Mouse (Mus musculus) liver, embryonic 12.5 days (tissue): ENCODE measurements at regions not wholly inside any gene's neighbourhood (a gene's known extent, or its start where the extent isn't known, plus 50 kb on each side); places are given as distances from the start of the nearest gene placed in this dataset.

ENCODE experiments used
- ATAC-seq: fragments of 200-750 bp; cut with Nextera tagmentation; 2 replicates; pipeline ENCODE4 v1.8.0; 2017; ENCODE audit warnings: moderate number of reproducible peaks, mild to moderate bottlenecking, moderate library complexity
- H3K27ac ChIP-seq: fragments of 300-500 bp; sonication (generic); 2 replicates; pipeline ENCODE4 v1.5.1; 2016; ENCODE audit warnings: mild to moderate bottlenecking
- H3K27me3 ChIP-seq: fragments of 300-500 bp; sonication (generic); replicated peaks from 2 replicates; pipeline ENCODE4 v1.6.1; 2016; ENCODE audit warnings: mild to moderate bottlenecking, moderate library complexity
- H3K36me3 ChIP-seq: fragments of 300-500 bp; sonication (generic); 2 replicates; pipeline ENCODE4 v1.6.1; 2016; ENCODE audit warnings: mild to moderate bottlenecking, moderate library complexity
- H3K4me1 ChIP-seq: fragments of 300-500 bp; sonication (generic); 2 replicates; pipeline ENCODE4 v1.6.1; 2016
- H3K4me2 ChIP-seq: fragments of 300-500 bp; sonication (generic); 2 replicates; pipeline ENCODE4 v1.6.1; 2016; ENCODE audit warnings: mild to moderate bottlenecking, moderate library complexity
- H3K4me3 ChIP-seq: fragments of 300-500 bp; sonication (generic); 2 replicates; pipeline ENCODE4 v1.5.1; 2016; ENCODE audit warnings: mild to moderate bottlenecking, moderate library complexity
- H3K9ac ChIP-seq: fragments of 300-500 bp; sonication (generic); 2 replicates; pipeline ENCODE4 v1.6.1; 2016; ENCODE audit warnings: mild to moderate bottlenecking, moderate library complexity
- H3K9me3 ChIP-seq: fragments of 300-500 bp; sonication (generic); replicated peaks from 2 replicates; pipeline ENCODE4 v1.6.1; 2016; ENCODE audit warnings: mild to moderate bottlenecking, moderate library complexity
- WGBS: fragments of 180-500 bp; shearing (Covaris S2); methylation state at CpG from one replicate; pipeline ENCODE4 v1.1.7; 2016; ENCODE audit not compliant: insufficient replicate concordance; 5-methylcytosine and 5-hydroxymethylcytosine counted together

- ATAC-seq: no peak
- peaks cover 27% of the 10 kb centered on the region for H3K27me3 ChIP-seq
- H3K36me3 ChIP-seq: no peaks in the 10 kb centered on the region
- no peaks in the 10 kb centered on the region for H3K9me3 ChIP-seq
- H3K9ac ChIP-seq: no peak overlapping the region
- 59% methylated on average over 13 of the region's 13 CpGs for WGBS
- no peak overlapping the region for H3K4me3 ChIP-seq
- H3K4me2 ChIP-seq: no peak overlapping the region
- no peaks in the 10 kb centered on the region for H3K4me1 ChIP-seq
- no peak overlapping the region for H3K27ac ChIP-seq
Observed at GRCm38 (mm10) chr3:34195729-34196450, 114.8 kb upstream of the Dnajc19 start.

DNA sequence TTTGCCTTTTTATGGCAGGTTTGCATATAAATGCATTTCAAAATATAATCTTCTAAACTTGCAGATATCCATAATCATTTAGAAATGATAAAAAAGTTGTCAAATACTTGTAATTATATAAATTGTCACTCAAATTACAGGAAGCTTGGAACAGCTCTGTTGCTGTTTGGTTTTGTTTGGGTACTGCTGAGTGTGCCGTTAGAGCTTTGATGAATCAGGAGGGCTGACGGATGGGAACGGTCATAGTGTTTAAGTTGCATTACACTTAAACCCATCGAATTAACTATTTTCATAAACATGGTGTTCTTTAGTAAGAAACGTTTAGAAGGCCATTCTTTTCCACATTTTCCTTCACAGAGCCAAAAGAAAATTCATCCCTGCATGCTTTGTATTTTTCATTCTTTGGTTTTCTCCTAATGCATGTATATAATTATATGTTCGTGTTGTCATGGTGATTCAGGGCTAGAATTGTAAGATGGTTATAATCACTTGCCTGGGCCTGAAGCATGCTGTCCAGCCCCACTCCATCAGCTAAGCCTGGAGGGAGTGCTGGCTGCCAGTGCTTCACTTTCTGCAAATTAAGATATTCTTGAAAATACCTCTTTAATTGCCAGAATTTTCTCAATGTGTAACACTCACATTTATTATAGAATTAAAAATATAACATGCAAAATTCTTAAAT lies 92.4 kb upstream of the Dnajc19 start:
- no peak for ATAC-seq
- Histone ChIP-seq H3K27me3 (no peaks in the 10 kb centered on the region), H3K4me3 (no peak overlapping the region), H3K4me2 (no peak overlapping the region), H3K36me3 (no peaks in the 10 kb centered on the region), H3K9ac (no peak overlapping the region), H3K27ac (no peak overlapping the region), H3K4me1 (no peaks in the 10 kb centered on the region), H3K9me3 (no peaks in the 10 kb centered on the region)
- 69% methylated on average over 6 of the region's 6 CpGs for WGBS

GRCm38 (mm10) chr3:34172899-34173298 lies 91.8 kb upstream of the Dnajc19 start:
- H3K36me3 ChIP-seq: no peaks in the 10 kb centered on the region
- no peaks in the 10 kb centered on the region for H3K9me3 ChIP-seq
- no peak for ATAC-seq
- 52% methylated on average over 4 of the region's 4 CpGs for WGBS
- no peak overlapping the region for H3K4me3 ChIP-seq
- no peak overlapping the region for H3K4me2 ChIP-seq
- H3K27ac ChIP-seq: no peak overlapping the region
- no peaks in the 10 kb centered on the region for H3K27me3 ChIP-seq
- no peaks in the 10 kb centered on the region for H3K4me1 ChIP-seq
- H3K9ac ChIP-seq: no peak overlapping the region

DNA sequence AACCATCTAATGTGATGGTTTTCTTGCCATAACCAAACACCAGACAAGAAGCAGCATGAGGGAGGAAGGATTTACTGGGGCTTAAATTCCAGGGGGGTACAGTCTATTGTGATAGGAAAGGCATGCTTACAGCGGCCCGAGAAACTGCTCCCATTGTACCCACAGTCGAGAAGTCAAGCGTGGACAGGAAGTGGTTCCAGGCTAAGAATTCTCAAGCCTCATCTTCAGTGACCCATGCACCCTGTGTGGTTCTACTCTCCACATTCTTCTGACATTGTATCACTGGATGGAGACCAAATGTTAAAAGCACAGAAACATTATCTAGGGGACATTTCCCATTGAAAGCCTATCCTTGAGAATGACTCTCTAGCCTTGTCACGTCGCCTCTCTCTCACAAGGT lies 90.8 kb upstream of the Dnajc19 start:
- Histone ChIP-seq H3K4me1 (no peaks in the 10 kb centered on the region), H3K9me3 (no peaks in the 10 kb centered on the region), H3K4me3 (no peak overlapping the region), H3K4me2 (no peak overlapping the region), H3K27ac (no peak overlapping the region), H3K27me3 (no peaks in the 10 kb centered on the region), H3K36me3 (no peaks in the 10 kb centered on the region), H3K9ac (no peak overlapping the region)
- 51% methylated on average over 6 of the region's 6 CpGs for WGBS
- no peak for ATAC-seq

DNA sequence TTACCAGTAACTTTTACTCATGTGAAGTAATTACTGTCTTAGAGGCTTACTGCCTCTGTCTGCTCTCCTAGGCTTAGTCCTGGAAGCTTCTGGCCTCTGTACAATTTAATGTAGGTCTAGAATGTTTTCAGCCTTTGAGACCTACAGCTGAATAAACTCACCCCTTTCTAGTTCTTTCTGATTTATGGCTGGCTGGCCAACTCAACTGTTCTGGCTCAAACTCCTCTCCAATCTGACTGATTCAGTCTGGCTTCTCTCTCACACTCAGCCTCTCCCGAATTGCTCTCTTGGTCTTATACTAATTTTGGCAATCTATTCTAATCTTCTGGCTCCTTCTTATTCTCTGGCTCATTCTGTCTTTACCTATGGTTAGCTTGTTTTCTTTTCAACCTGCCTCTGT lies 87.0 kb upstream of the Dnajc19 start:
- no peak for ATAC-seq
- no peaks in the 10 kb centered on the region for H3K27me3 ChIP-seq
- H3K9me3 ChIP-seq: no peaks in the 10 kb centered on the region
- no peak overlapping the region for H3K9ac ChIP-seq
- H3K36me3 ChIP-seq: no peaks in the 10 kb centered on the region
- 62% methylated on average over 1 of the region's 1 CpGs for WGBS
- H3K4me1 ChIP-seq: no peaks in the 10 kb centered on the region
- H3K4me3 ChIP-seq: no peak overlapping the region
- H3K4me2 ChIP-seq: no peak overlapping the region
- H3K27ac ChIP-seq: no peak overlapping the region

DNA sequence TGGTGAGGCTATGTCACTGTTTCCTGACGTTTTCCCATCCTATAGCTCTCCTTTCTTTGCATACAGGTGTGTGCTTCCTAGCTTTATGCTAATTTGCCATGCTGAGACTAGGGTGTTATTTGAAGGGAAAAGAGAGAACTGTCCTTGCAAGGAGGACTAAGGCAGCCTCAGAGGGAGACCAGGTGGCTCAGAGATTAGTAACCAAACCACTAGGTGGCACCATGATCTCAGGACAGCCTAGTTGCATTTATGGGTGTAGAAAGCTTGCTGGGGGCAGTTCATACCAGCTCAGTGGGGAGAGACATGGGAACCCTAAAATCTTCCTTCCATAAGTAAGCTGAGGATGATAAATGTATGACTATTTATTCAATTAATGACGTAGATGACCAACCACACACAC lies 68.9 kb upstream of the Dnajc19 start:
- H3K4me3 ChIP-seq: no peak overlapping the region
- no peaks in the 10 kb centered on the region for H3K36me3 ChIP-seq
- no peak for ATAC-seq
- no peaks in the 10 kb centered on the region for H3K4me1 ChIP-seq
- 23% methylated on average over 2 of the region's 2 CpGs for WGBS
- no peak overlapping the region for H3K4me2 ChIP-seq
- no peaks in the 10 kb centered on the region for H3K27me3 ChIP-seq
- no peak overlapping the region for H3K9ac ChIP-seq
- H3K9me3 ChIP-seq: no peaks in the 10 kb centered on the region
- H3K27ac ChIP-seq: no peak overlapping the region

- Histone ChIP-seq H3K36me3 (no peaks in the 10 kb centered on the region), H3K27ac (no peak overlapping the region)
- 33% methylated on average over 2 of the region's 2 CpGs for WGBS
Observed at GRCm38 (mm10) chr3:34143652-34144051, 62.5 kb upstream of the Dnajc19 start.

GRCm38 (mm10) chr3:34139227-34139626 lies 58.1 kb upstream of the Dnajc19 start:
- Histone ChIP-seq H3K4me3 (no peak overlapping the region), H3K4me2 (no peak overlapping the region), H3K27me3 (no peaks in the 10 kb centered on the region), H3K9ac (no peak overlapping the region), H3K4me1 (no peaks in the 10 kb centered on the region), H3K36me3 (no peaks in the 10 kb centered on the region), H3K27ac (no peak overlapping the region), H3K9me3 (no peaks in the 10 kb centered on the region)
- ATAC-seq: no peak
- WGBS: 70% methylated on average over 9 of the region's 9 CpGs

More at GRCm38 (mm10) chr3:34143652-34144051, 62.5 kb upstream of the Dnajc19 start:
- no peak overlapping the region for H3K4me2 ChIP-seq
- no peak overlapping the region for H3K4me3 ChIP-seq
- no peak overlapping the region for H3K9ac ChIP-seq
- no peaks in the 10 kb centered on the region for H3K9me3 ChIP-seq
- H3K27me3 ChIP-seq: no peaks in the 10 kb centered on the region
- no peaks in the 10 kb centered on the region for H3K4me1 ChIP-seq
- no peak for ATAC-seq

DNA sequence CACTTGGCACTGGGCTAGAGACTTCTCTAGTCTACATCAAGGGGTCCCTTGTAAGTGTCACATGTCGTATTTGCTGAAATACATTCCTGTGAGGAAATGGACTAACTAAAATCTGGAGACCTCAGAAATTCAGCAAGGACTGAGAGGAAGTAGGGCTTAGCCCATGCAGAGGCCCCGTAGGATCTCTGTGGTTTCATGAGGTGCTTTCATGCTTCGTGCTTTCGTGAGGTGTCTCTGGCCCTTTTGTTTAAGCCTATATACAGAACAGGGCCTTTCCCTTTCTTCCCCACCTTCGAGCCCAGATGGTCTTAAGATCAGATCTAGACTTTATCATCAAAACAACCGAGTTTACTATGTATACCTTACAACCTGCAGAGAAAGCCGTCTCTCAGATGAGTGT lies 56.9 kb upstream of the Dnajc19 start:
- Histone ChIP-seq H3K36me3 (no peaks in the 10 kb centered on the region), H3K27ac (no peak overlapping the region), H3K9ac (no peak overlapping the region), H3K4me2 (no peak overlapping the region), H3K4me3 (no peak overlapping the region), H3K4me1 (no peaks in the 10 kb centered on the region), H3K27me3 (no peaks in the 10 kb centered on the region), H3K9me3 (no peaks in the 10 kb centered on the region)
- no peak for ATAC-seq
- 51% methylated on average over 7 of the region's 7 CpGs for WGBS

GRCm38 (mm10) chr3:34136385-34136784 lies 55.3 kb upstream of the Dnajc19 start:
- Histone ChIP-seq H3K4me1 (no peaks in the 10 kb centered on the region), H3K4me2 (no peak overlapping the region), H3K27ac (no peak overlapping the region), H3K9ac (no peak overlapping the region), H3K36me3 (no peaks in the 10 kb centered on the region), H3K27me3 (no peaks in the 10 kb centered on the region), H3K4me3 (no peak overlapping the region), H3K9me3 (no peaks in the 10 kb centered on the region)
- 63% methylated on average over 2 of the region's 2 CpGs for WGBS
- no peak for ATAC-seq
